In genomic region chr13:111911071-111911470, GRCm38 (mm10) we compare ENCODE assay signal across 17 mouse cellular contexts.
"Had no signal": no experiment of that assay in that cellular context is flagged by ENCODE, and none has a peak within 500 bp of the region (broad histone marks: within the 10 kb centered on the region; RNA-seq: fewer than 3 reads in every experiment).

No protein-coding gene starts in this region.

- H3K4me2 ChIP-seq: lung, embryonic 14.5 days; midbrain, embryonic 12.5 days; neural tube, embryonic 13.5 days; stomach, embryonic 15.5 days had no signal

- H3K27me3 ChIP-seq: midbrain, embryonic 12.5 days; neural tube, embryonic 13.5 days; stomach, embryonic 15.5 days had no signal

- H3K4me1 ChIP-seq: stomach, embryonic 15.5 days had no signal

- DNase-seq: kidney, adult 2 months; kidney, postnatal 36 days; lung, embryonic 14.5 days; retina, postnatal 1 day; right cerebral cortex, postnatal 25 days; spleen, adult 18-20 months; thymus, postnatal 25 days had no signal

- H3K36me3 ChIP-seq: midbrain, embryonic 12.5 days; neural tube, embryonic 13.5 days; stomach, embryonic 15.5 days had no signal

- H3K4me3 ChIP-seq: midbrain, embryonic 12.5 days; myocyte; neural tube, embryonic 13.5 days; stomach, embryonic 15.5 days had no signal

- H3K9me3 ChIP-seq: midbrain, embryonic 12.5 days; neural tube, embryonic 13.5 days; stomach, embryonic 15.5 days had no signal

- H3K9ac ChIP-seq: liver, embryonic 14.5 days; lung, embryonic 14.5 days; midbrain, embryonic 12.5 days; neural tube, embryonic 13.5 days; stomach, embryonic 15.5 days had no signal

- ATAC-seq: intestine, postnatal 0 days; lung, postnatal 0 days; midbrain, embryonic 16.5 days had no signal

- H3K27ac ChIP-seq: kidney, postnatal 0 days; macrophage; midbrain, embryonic 12.5 days; neural tube, embryonic 13.5 days; stomach, embryonic 15.5 days had no signal
